Mouse (Mus musculus): ENCODE measurements at regions not wholly inside any gene's neighbourhood (a gene's known extent, or its start where the extent isn't known, plus 50 kb on each side); places are given as distances from the start of the nearest gene placed in this dataset.
"Not testable (repeated sequence)": the region's sequence is repeated elsewhere in the genome, so short reads cannot be mapped to it uniquely, and the experiment has no call there.

DNA sequence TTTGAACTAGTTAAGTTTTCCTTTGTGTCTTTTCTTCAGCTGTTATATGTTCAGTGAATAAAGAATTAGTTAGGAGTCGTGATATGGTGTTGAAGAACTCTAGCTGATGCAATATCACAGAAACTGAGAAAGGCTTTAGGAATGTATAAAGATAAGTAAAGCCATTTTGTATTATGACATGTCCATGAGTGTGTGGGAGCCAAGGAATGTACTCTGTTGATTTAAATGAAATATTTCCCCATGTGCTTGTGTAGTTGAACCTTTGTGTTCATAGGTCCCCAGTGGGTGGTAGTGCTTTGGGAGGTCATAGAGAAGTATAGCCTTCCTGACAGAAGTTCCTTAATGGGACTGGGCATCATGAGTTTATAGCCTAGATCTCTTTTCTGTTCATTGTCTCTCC lies 542.2 kb downstream of the Serpinb8 start:
- H3K4me3 ChIP-seq (replicated peaks; ENCODE audit: low read length), result no peak overlapping the region
- ATAC-seq (ENCODE audit: insufficient read depth, low FRiP score), result no peak
- no peaks in the 10 kb centered on the region for H3K36me3 ChIP-seq (ENCODE audit: control insufficient read depth, insufficient read depth, low read length)
- no peaks in the 10 kb centered on the region for H3K4me1 ChIP-seq (ENCODE audit: control insufficient read depth, insufficient read depth, low read length)
- H3K9me3 ChIP-seq (replicated peaks; ENCODE audit: control insufficient read depth, low read length), result no peaks in the 10 kb centered on the region
- no peak overlapping the region for H3K4me2 ChIP-seq (ENCODE audit: low read depth, low read length)
- no peak overlapping the region for H3K27ac ChIP-seq (ENCODE audit: low read length)
- H3K9ac ChIP-seq (ENCODE audit: low read length), result no peak overlapping the region
- WGBS, result 51% methylated on average over 1 of the region's 1 CpGs
- no peaks in the 10 kb centered on the region for H3K27me3 ChIP-seq (ENCODE audit: control insufficient read depth, insufficient read depth, low read length)

DNA sequence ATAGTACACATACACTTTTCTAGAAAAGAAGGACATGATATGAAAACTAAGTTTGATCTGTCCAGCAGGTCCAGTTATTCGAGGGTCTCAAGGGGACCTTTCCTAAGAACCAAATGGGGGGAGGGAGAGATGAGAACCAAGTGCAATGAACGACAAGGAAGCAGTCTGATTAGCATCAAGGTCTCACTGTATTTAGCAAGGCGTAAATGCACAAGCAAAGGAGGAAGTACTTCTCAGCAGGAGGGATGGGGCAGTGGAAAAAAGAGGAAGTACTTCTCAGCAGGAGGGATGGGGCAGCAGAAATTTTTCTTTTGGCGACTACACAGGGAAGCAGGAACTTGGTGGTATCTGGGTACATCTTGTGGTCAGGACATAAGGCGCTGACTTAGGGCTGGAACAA lies 545.5 kb downstream of the Serpinb8 start:
- H3K27ac ChIP-seq (ENCODE audit: low read length); H3K9ac ChIP-seq (ENCODE audit: low read length); H3K4me2 ChIP-seq (ENCODE audit: low read depth, low read length); H3K4me3 ChIP-seq (replicated peaks; ENCODE audit: low read length); ATAC-seq (ENCODE audit: insufficient read depth, low FRiP score); H3K9me3 ChIP-seq (replicated peaks; ENCODE audit: control insufficient read depth, low read length); H3K4me1 ChIP-seq (ENCODE audit: control insufficient read depth, insufficient read depth, low read length); H3K36me3 ChIP-seq (ENCODE audit: control insufficient read depth, insufficient read depth, low read length); H3K27me3 ChIP-seq (ENCODE audit: control insufficient read depth, insufficient read depth, low read length): not testable (repeated sequence)
- 81% methylated on average over 5 of the region's 5 CpGs for WGBS

DNA sequence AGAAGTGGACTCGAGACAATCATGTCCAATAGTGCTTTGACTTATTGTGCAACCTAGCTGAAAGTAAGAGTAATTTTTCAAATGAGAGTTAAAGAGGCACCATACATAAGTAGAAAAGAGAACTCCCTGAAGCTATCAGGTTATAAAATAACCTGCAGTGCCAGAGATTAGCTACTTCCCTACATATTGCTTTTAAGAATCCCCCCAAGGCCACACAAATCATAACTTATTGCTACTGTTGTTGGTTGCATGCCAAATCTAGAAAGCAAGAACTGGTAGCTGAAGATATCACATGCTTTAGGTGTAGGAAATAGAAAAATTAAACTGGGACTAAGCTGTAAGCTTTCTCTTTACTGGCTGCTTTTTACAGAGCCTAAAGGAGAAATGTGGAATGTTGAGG lies 554.3 kb downstream of the Serpinb8 start:
- 57% methylated on average over 1 of the region's 1 CpGs for WGBS
- Histone ChIP-seq H3K27me3 (ENCODE audit: control insufficient read depth, insufficient read depth, low read length) (no peaks in the 10 kb centered on the region), H3K36me3 (ENCODE audit: control insufficient read depth, insufficient read depth, low read length) (no peaks in the 10 kb centered on the region), H3K4me1 (ENCODE audit: control insufficient read depth, insufficient read depth, low read length) (no peaks in the 10 kb centered on the region), H3K4me3 (replicated peaks; ENCODE audit: low read length) (no peak overlapping the region), H3K9ac (ENCODE audit: low read length) (no peak overlapping the region), H3K9me3 (replicated peaks; ENCODE audit: control insufficient read depth, low read length) (no peaks in the 10 kb centered on the region), H3K27ac (ENCODE audit: low read length) (no peak overlapping the region), H3K4me2 (ENCODE audit: low read depth, low read length) (no peak overlapping the region)
- no peak for ATAC-seq (ENCODE audit: insufficient read depth, low FRiP score)

DNA sequence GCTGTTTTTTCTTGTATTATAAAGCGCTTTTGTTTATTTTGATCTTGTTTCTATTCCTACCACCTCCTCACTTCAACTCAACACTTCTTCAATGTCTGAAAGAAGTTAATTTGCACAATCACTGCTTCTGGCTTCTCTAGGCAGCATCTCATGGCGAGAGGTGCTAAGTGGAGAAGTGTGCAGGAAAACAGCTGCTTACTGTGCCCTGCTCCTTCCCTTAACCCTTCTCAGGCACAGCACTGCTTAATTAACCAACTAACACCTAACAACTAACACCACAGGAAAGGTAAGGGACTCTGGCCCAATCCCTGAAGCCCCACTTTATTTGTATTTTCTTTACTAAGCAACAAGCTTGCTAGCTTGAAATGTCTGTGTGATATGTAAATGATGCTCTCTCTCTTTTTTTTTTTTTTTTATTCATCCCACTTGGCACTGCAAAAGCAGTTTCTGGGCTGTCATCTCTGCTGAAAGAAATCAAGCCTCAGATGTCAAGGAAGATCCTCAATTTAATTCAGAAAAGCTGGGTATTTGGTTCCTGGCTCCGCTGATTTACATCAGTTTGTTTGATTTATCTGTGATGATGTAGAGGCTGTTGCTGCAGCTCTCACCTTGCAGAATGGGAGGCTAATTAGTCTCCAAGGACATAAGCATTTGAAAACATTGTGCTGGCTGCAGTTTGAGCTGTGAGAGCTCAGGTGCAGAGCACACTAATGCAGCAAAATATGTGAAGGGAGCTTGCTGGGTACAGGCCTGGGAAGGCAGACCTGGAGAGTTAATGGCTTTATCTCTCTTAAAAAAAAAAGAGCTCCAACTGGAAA lies 591.8 kb downstream of the Serpinb8 start:
- Histone ChIP-seq H3K9me3 (replicated peaks; ENCODE audit: control insufficient read depth, low read length) (no peaks in the 10 kb centered on the region), H3K4me3 (replicated peaks; ENCODE audit: low read length) (no peak overlapping the region), H3K36me3 (ENCODE audit: control insufficient read depth, insufficient read depth, low read length) (no peaks in the 10 kb centered on the region), H3K4me2 (ENCODE audit: low read depth, low read length) (no peak overlapping the region), H3K27me3 (ENCODE audit: control insufficient read depth, insufficient read depth, low read length) (no peaks in the 10 kb centered on the region), H3K27ac (ENCODE audit: low read length) (no peak overlapping the region), H3K9ac (ENCODE audit: low read length) (no peak overlapping the region), H3K4me1 (ENCODE audit: control insufficient read depth, insufficient read depth, low read length) (no peaks in the 10 kb centered on the region)
- ATAC-seq (ENCODE audit: insufficient read depth, low FRiP score), result no peak
- WGBS, result 41% methylated on average over 3 of the region's 3 CpGs

DNA sequence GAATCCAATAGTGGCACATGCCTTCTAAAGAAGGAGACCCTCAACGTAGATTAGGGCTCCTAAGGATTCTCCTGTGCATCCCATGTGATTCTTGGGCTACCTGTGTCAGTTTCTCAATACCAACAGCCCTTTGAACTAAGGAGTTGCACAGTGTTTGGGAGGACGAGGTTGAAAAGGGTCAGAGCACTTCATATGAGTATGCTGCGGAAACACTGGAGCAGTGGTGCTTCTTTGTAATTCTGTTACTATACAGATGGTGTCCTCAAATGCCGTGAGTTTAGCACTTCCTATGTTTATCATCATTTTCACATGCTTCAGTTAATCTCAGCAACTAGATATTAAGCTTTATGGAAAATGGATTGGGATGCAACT lies 592.3 kb downstream of the Serpinb8 start:
- Histone ChIP-seq H3K36me3 (ENCODE audit: control insufficient read depth, insufficient read depth, low read length) (no peaks in the 10 kb centered on the region), H3K4me3 (replicated peaks; ENCODE audit: low read length) (no peak overlapping the region), H3K27me3 (ENCODE audit: control insufficient read depth, insufficient read depth, low read length) (no peaks in the 10 kb centered on the region), H3K4me1 (ENCODE audit: control insufficient read depth, insufficient read depth, low read length) (no peaks in the 10 kb centered on the region), H3K9me3 (replicated peaks; ENCODE audit: control insufficient read depth, low read length) (no peaks in the 10 kb centered on the region), H3K27ac (ENCODE audit: low read length) (no peak overlapping the region), H3K4me2 (ENCODE audit: low read depth, low read length) (no peak overlapping the region), H3K9ac (ENCODE audit: low read length) (no peak overlapping the region)
- 36% methylated on average over 4 of the region's 4 CpGs for WGBS
- no peak for ATAC-seq (ENCODE audit: insufficient read depth, low FRiP score)

DNA sequence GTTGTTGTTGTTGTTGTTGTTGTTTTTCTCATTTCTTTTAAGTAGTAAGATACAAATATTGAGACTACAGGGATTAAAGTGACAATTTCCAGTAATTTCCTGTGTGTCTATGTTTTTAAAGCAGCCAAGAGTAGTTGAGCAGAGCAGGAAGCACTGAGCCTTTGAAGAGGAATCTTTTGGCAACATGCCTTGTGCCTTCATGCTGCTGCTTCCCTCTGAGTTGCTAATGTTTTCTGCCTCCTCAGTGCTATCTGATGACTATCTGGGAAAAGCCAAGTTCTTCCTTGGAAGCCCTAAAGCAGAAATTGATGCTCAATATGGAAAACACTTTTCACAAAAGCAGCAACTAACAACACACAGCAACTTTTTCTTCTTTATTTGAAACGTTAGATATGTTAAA lies 634.2 kb downstream of the Serpinb8 start:
- Histone ChIP-seq H3K36me3 (ENCODE audit: control insufficient read depth, insufficient read depth, low read length) (no peaks in the 10 kb centered on the region), H3K4me1 (ENCODE audit: control insufficient read depth, insufficient read depth, low read length) (no peaks in the 10 kb centered on the region), H3K27ac (ENCODE audit: low read length) (no peak overlapping the region), H3K9ac (ENCODE audit: low read length) (no peak overlapping the region), H3K4me2 (ENCODE audit: low read depth, low read length) (no peak overlapping the region), H3K9me3 (replicated peaks; ENCODE audit: control insufficient read depth, low read length) (no peaks in the 10 kb centered on the region), H3K27me3 (ENCODE audit: control insufficient read depth, insufficient read depth, low read length) (no peaks in the 10 kb centered on the region), H3K4me3 (replicated peaks; ENCODE audit: low read length) (no peak overlapping the region)
- no peak for ATAC-seq (ENCODE audit: insufficient read depth, low FRiP score)
- WGBS, result 55% methylated on average over 1 of the region's 1 CpGs

DNA sequence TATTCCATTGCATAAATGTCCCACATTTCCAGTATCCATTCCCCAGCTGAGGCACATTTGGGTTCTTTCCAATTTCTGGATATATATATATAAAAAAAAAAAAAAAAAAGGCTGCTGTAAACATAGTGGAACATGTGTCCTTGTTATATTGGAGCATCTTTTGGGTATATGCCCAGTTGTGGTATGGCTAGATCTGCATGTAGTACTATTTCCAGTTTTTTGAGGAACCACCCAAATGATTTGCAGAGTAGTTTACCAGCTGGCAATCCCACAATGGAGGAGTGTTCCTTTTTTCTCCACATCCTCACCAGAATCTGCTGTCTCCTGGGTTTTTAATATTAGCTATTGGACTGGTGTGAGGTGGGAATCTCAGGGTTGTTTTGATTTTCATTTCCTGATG lies 650.3 kb downstream of the Serpinb8 start:
- Histone ChIP-seq H3K4me3 (replicated peaks; ENCODE audit: low read length) (no peak overlapping the region), H3K27me3 (ENCODE audit: control insufficient read depth, insufficient read depth, low read length) (no peaks in the 10 kb centered on the region), H3K9ac (ENCODE audit: low read length) (no peak overlapping the region), H3K27ac (ENCODE audit: low read length) (no peak overlapping the region), H3K9me3 (replicated peaks; ENCODE audit: control insufficient read depth, low read length) (no peaks in the 10 kb centered on the region), H3K4me1 (ENCODE audit: control insufficient read depth, insufficient read depth, low read length) (no peaks in the 10 kb centered on the region), H3K36me3 (ENCODE audit: control insufficient read depth, insufficient read depth, low read length) (no peaks in the 10 kb centered on the region), H3K4me2 (ENCODE audit: low read depth, low read length) (no peak overlapping the region)
- ATAC-seq (ENCODE audit: insufficient read depth, low FRiP score), result no peak

DNA sequence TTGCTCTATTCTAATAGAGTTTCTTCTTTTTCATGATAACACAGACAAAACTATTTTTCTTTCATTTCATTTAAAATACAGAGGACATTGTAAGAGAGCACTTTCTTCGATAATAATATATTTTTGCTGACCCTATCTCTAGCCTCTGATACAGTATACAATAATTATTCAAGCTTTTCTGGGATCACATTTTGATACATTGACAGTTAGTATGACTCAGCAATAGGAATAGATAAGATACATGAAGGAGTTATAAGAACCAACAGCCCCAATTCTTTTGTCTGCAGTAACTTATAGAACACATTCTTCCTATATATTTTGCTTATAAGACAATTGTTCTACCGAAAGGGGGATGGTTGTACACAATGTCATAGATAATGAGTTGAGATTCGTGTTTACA lies 665.3 kb downstream of the Serpinb8 start:
- no peaks in the 10 kb centered on the region for H3K27me3 ChIP-seq (ENCODE audit: control insufficient read depth, insufficient read depth, low read length)
- H3K36me3 ChIP-seq (ENCODE audit: control insufficient read depth, insufficient read depth, low read length), result no peaks in the 10 kb centered on the region
- H3K9me3 ChIP-seq (replicated peaks; ENCODE audit: control insufficient read depth, low read length), result no peaks in the 10 kb centered on the region
- WGBS, result 87% methylated on average over 3 of the region's 3 CpGs
- H3K4me3 ChIP-seq (replicated peaks; ENCODE audit: low read length), result no peak overlapping the region
- no peak overlapping the region for H3K27ac ChIP-seq (ENCODE audit: low read length)
- no peak overlapping the region for H3K4me2 ChIP-seq (ENCODE audit: low read depth, low read length)
- no peaks in the 10 kb centered on the region for H3K4me1 ChIP-seq (ENCODE audit: control insufficient read depth, insufficient read depth, low read length)
- no peak overlapping the region for H3K9ac ChIP-seq (ENCODE audit: low read length)
- ATAC-seq (ENCODE audit: insufficient read depth, low FRiP score), result no peak

DNA sequence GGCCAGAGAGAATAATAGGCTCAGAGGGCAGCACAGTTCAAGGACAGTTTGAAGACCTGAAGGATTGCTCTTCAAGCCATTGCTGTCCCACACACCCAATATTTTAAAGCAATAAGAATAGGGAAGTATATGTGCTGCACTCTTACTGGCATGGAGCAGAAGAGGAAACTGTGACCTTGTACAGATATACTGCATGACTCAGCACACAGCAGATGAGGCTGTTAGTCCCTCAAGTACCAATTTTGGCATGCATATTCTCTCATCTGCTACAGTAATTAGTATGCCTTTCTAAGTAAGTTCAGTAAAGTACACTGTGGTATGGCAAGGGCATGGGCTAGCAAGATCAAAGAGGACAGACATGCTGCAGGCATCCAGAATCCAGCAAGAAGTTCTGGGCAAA lies 669.5 kb downstream of the Serpinb8 start:
- no peaks in the 10 kb centered on the region for H3K9me3 ChIP-seq (replicated peaks; ENCODE audit: control insufficient read depth, low read length)
- ATAC-seq (ENCODE audit: insufficient read depth, low FRiP score), result no peak
- no peak overlapping the region for H3K27ac ChIP-seq (ENCODE audit: low read length)

DNA sequence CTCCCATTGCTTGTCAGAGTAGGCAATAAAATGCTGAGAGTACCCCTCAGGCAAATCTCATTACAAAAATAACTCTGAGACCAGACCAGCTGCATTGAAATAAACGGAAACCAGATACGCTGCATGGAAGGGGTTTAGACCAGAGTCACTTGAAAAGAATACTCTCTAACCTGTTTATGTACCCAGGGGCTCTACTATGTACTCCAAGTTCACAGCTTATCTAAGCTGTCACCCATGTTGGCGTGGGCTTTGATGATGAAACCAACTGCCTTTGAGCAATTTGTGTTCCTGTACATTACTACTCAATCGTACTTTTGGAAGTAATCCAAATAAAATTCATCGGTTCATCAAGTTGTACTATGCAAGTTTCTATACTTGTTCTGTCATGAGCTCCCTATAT lies 692.3 kb downstream of the Serpinb8 start:
- Histone ChIP-seq H3K36me3 (ENCODE audit: control insufficient read depth, insufficient read depth, low read length) (no peaks in the 10 kb centered on the region), H3K4me2 (ENCODE audit: low read depth, low read length) (no peak overlapping the region), H3K4me3 (replicated peaks; ENCODE audit: low read length) (no peak overlapping the region), H3K9me3 (replicated peaks; ENCODE audit: control insufficient read depth, low read length) (no peaks in the 10 kb centered on the region), H3K4me1 (ENCODE audit: control insufficient read depth, insufficient read depth, low read length) (no peaks in the 10 kb centered on the region), H3K9ac (ENCODE audit: low read length) (no peak overlapping the region), H3K27ac (ENCODE audit: low read length) (no peak overlapping the region), H3K27me3 (ENCODE audit: control insufficient read depth, insufficient read depth, low read length) (no peaks in the 10 kb centered on the region)
- no peak for ATAC-seq (ENCODE audit: insufficient read depth, low FRiP score)
- 58% methylated on average over 5 of the region's 5 CpGs for WGBS

More for the DNA sequence above, 669.5 kb downstream of the Serpinb8 start:
- Histone ChIP-seq H3K9ac (ENCODE audit: low read length) (no peak overlapping the region), H3K36me3 (ENCODE audit: control insufficient read depth, insufficient read depth, low read length) (no peaks in the 10 kb centered on the region), H3K27me3 (ENCODE audit: control insufficient read depth, insufficient read depth, low read length) (no peaks in the 10 kb centered on the region), H3K4me1 (ENCODE audit: control insufficient read depth, insufficient read depth, low read length) (no peaks in the 10 kb centered on the region), H3K4me3 (replicated peaks; ENCODE audit: low read length) (no peak overlapping the region), H3K4me2 (ENCODE audit: low read depth, low read length) (no peak overlapping the region)

All from stomach, embryonic 16.5 days (tissue).